11 mouse cellular contexts compared by ENCODE assay signal in genomic region chr8:108573295-108574017, GRCm38 (mm10).
"Had no signal": no experiment of that assay in that cellular context is flagged by ENCODE, and none has a peak within 500 bp of the region (broad histone marks: within the 10 kb centered on the region; RNA-seq: fewer than 3 reads in every experiment).

No protein-coding gene starts in this region.

- DNase-seq: liver, embryonic 13.5 days; midbrain, embryonic 14.5 days; right cerebral cortex, postnatal 25 days; right cerebral cortex, postnatal 4 days had no signal

- H3K27ac ChIP-seq: liver, embryonic 13.5 days; liver, embryonic 15.5 days; lung, embryonic 15.5 days; midbrain, embryonic 10.5 days; midbrain, embryonic 12.5 days; neural tube, embryonic 12.5 days had no signal

- H3K4me1 ChIP-seq: liver, embryonic 13.5 days; liver, embryonic 15.5 days had no signal

- ATAC-seq: midbrain, embryonic 16.5 days had no signal

- H3K9me3 ChIP-seq: liver, embryonic 13.5 days; liver, embryonic 15.5 days; lung, embryonic 15.5 days; midbrain, embryonic 10.5 days; midbrain, embryonic 12.5 days; neural tube, embryonic 12.5 days had no signal

- H3K9ac ChIP-seq: liver, embryonic 13.5 days; liver, embryonic 15.5 days; liver, postnatal 0 days; lung, embryonic 15.5 days; midbrain, embryonic 12.5 days; neural tube, embryonic 12.5 days had no signal

- H3K27me3 ChIP-seq: liver, embryonic 13.5 days; liver, embryonic 15.5 days; lung, embryonic 15.5 days; midbrain, embryonic 12.5 days; neural tube, embryonic 12.5 days had no signal

- H3K36me3 ChIP-seq: liver, embryonic 13.5 days; liver, embryonic 15.5 days; lung, embryonic 15.5 days; midbrain, embryonic 10.5 days; midbrain, embryonic 12.5 days; neural tube, embryonic 12.5 days had no signal

- H3K4me2 ChIP-seq: liver, embryonic 13.5 days; liver, embryonic 15.5 days; lung, embryonic 15.5 days; midbrain, embryonic 12.5 days; neural tube, embryonic 12.5 days had no signal

- H3K4me3 ChIP-seq: liver, embryonic 13.5 days; liver, embryonic 15.5 days; lung, embryonic 15.5 days; midbrain, embryonic 10.5 days; midbrain, embryonic 12.5 days; neural tube, embryonic 12.5 days had no signal
